Mouse (Mus musculus) myocyte (in vitro differentiated cells): ENCODE measurements around the gene Mark4.

ENCODE experiments used
- MYOD1 ChIP-seq, 3 experiments: IDR thresholded peaks; one replicate each; pipeline ENCODE4 v1.6.1; 2011; ENCODE audit warnings: control low read depth in 2 of 3, low read depth in 2 of 3, mild to moderate bottlenecking in 2 of 3, moderate library complexity in 1 of 3; ENCODE audit not compliant: insufficient read length in 2 of 3, control insufficient read depth in 1 of 3
- MYOG ChIP-seq, 3 experiments: IDR thresholded peaks; one replicate each; pipeline ENCODE4 v1.6.1; 2011; ENCODE audit warnings: control low read depth in 2 of 3, low read depth in 2 of 3, mild to moderate bottlenecking in 2 of 3; ENCODE audit not compliant: insufficient read length in 2 of 3, control insufficient read depth in 1 of 3, insufficient read depth in 1 of 3
- POLR2A ChIP-seq: IDR thresholded peaks from one replicate; pipeline ENCODE4 v1.6.1; 2011; ENCODE audit warnings: low read depth, mild to moderate bottlenecking, control low read depth, moderate library complexity; ENCODE audit not compliant: insufficient read length
- POLR2AphosphoS2 ChIP-seq: IDR thresholded peaks from one replicate; pipeline ENCODE4 v1.6.1; 2011; ENCODE audit warnings: low read depth, control low read depth; ENCODE audit not compliant: insufficient read length
- SRF ChIP-seq: IDR thresholded peaks from one replicate; pipeline ENCODE4 v1.6.1; 2011; ENCODE audit warnings: low read depth; ENCODE audit not compliant: control insufficient read depth, insufficient read length
- USF1 ChIP-seq: IDR thresholded peaks from one replicate; pipeline ENCODE4 v1.6.1; 2011; ENCODE audit warnings: low read depth, mild to moderate bottlenecking, control low read depth, moderate library complexity

DNA sequence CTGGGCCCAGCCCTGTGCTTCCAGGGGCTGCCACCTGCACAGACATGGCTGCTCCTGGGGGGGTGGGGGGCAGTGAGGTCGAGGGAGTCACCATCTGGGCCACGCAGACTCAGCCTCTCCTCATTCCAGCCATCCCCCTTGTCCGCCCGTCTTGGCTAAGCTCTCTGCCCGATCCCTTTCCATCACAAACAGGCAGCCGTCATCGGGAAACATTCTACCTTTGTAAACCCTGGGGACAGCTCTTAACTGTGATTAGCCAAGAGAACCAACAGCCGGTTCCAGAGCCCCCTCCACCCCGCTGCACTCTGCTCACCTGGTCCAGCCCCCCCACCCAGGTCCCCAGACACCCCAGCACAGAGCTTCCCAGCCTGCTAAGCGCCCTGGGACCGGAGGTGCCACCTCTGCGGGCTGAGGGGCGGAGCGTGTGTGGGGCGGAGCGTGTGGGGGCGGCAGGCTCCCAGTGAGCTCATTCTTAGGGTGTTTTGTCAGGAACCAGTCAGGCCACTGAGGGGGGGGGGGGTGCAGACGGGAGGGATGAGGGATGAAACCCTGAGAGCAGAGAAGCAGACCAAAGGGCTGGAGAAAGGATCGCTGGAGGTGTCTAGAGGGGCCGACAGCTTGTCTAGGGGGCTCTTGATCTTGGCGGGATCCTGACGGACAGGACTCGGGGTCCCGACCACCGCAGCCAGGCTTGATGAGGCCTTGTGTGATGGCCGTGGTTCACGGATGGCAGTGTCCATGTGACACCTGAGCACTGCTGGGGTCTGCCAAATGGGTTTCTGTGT, 58.9 kb downstream of the Mark4 start:
- no peak for TF ChIP-seq MYOD1 (IDR thresholded peaks at IDR 0.05; ENCODE audit: control insufficient read depth in 1 of 3, insufficient read length in 2 of 3, low read depth in 2 of 3)
- no peak for TF ChIP-seq POLR2AphosphoS2
- no peak for TF ChIP-seq POLR2A
- no peak for TF ChIP-seq MYOG (IDR thresholded peaks at IDR 0.05; ENCODE audit: control insufficient read depth in 1 of 3, insufficient read depth in 1 of 3, insufficient read length in 2 of 3, low read depth in 2 of 3)
- no peak for TF ChIP-seq USF1
- no peak for TF ChIP-seq SRF
